In the genomic region with DNA sequence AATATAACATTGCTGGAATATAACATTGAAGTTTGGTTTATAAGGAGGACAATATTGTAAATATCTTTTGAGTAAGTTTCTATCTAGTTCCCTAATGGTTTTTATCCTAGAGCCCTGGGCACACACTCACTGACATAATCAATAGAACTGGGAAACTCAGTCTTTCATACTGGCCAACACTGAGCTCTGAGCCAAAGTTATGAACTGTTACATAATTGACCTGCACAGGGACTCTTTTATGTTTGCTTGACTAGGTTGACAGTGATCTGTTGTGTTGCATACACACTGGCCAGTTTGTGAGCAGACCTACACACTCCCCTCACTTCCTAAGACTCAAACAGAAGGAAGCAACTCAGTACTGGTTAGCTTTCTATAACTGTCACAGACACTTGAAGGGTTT, we compare ENCODE assay signal across 29 mouse cellular contexts. TPM values are rescaled to one million over a fixed set of nuclear protein-coding genes. Genes with fewer than 3 reads are reported as not detected.
"Had no signal": no experiment of that assay in that cellular context is flagged by ENCODE, and none has a peak within 500 bp of the region (broad histone marks: within the 10 kb centered on the region; RNA-seq: fewer than 3 reads in every experiment).

No protein-coding gene starts in this region.

- H3K36me3 ChIP-seq: embryonic facial prominence, embryonic 10.5 days; embryonic facial prominence, embryonic 12.5 days; embryonic facial prominence, embryonic 13.5 days; embryonic facial prominence, embryonic 15.5 days; forebrain, embryonic 10.5 days; forebrain, embryonic 12.5 days; forebrain, embryonic 15.5 days had no signal

- H3K4me1 ChIP-seq: embryonic facial prominence, embryonic 10.5 days; embryonic facial prominence, embryonic 12.5 days; embryonic facial prominence, embryonic 13.5 days; embryonic facial prominence, embryonic 15.5 days; forebrain, embryonic 10.5 days; forebrain, embryonic 12.5 days; forebrain, embryonic 13.5 days; forebrain, embryonic 15.5 days had no signal

- H3K27ac ChIP-seq: embryonic facial prominence, embryonic 10.5 days; embryonic facial prominence, embryonic 12.5 days; embryonic facial prominence, embryonic 13.5 days; embryonic facial prominence, embryonic 15.5 days; forebrain, embryonic 10.5 days; forebrain, embryonic 12.5 days; forebrain, embryonic 13.5 days; forebrain, embryonic 15.5 days; gastrocnemius, adult 2 months; heart, adult 2 months had no signal

- H3K4me3 ChIP-seq: embryonic facial prominence, embryonic 10.5 days; embryonic facial prominence, embryonic 12.5 days; embryonic facial prominence, embryonic 13.5 days; embryonic facial prominence, embryonic 15.5 days; erythroblast, embryonic 14.5 days; forebrain, embryonic 10.5 days; forebrain, embryonic 12.5 days; forebrain, embryonic 13.5 days; forebrain, embryonic 15.5 days; gastrocnemius, adult 2 months; heart, adult 2 months had no signal

- DNase-seq: cerebellum, adult 2 months; cerebellum, adult 8-10 months; cerebellum, adult 9-10 months; cerebellum, adult 9-11 months; cerebellum, postnatal 10 days; cerebellum, postnatal 14 days; cerebellum, postnatal 25 days; cerebellum, postnatal 36 days; embryo, embryonic 11 days; forebrain, postnatal 0 days; gastrocnemius, adult 2 months; gastrocnemius, postnatal 10 days; gastrocnemius, postnatal 14 days; gastrocnemius, postnatal 25 days; gastrocnemius, postnatal 36 days; heart, adult 11 months; heart, adult 18-20 months; heart, adult 2 months had no signal

- ATAC-seq: forebrain, embryonic 13.5 days; forebrain, embryonic 14.5 days; forebrain, embryonic 15.5 days; forebrain, embryonic 16.5 days; forebrain, postnatal 0 days had no signal

- H3K9me3 ChIP-seq: embryonic facial prominence, embryonic 10.5 days; embryonic facial prominence, embryonic 12.5 days; embryonic facial prominence, embryonic 13.5 days; embryonic facial prominence, embryonic 15.5 days; forebrain, embryonic 10.5 days; forebrain, embryonic 12.5 days; forebrain, embryonic 13.5 days; forebrain, embryonic 15.5 days had no signal

- H3K27me3 ChIP-seq: embryonic facial prominence, embryonic 12.5 days; embryonic facial prominence, embryonic 13.5 days; embryonic facial prominence, embryonic 15.5 days; forebrain, embryonic 12.5 days; forebrain, embryonic 13.5 days; forebrain, embryonic 15.5 days had no signal

- H3K9ac ChIP-seq: embryonic facial prominence, embryonic 12.5 days; embryonic facial prominence, embryonic 13.5 days; embryonic facial prominence, embryonic 15.5 days; forebrain, embryonic 12.5 days; forebrain, embryonic 13.5 days; forebrain, embryonic 15.5 days; forebrain, postnatal 0 days had no signal

- H3K4me2 ChIP-seq: embryonic facial prominence, embryonic 12.5 days; embryonic facial prominence, embryonic 13.5 days; embryonic facial prominence, embryonic 15.5 days; forebrain, embryonic 12.5 days; forebrain, embryonic 13.5 days; forebrain, embryonic 15.5 days had no signal

RNA-seq across cellular contexts. Expression of a gene that starts 56.2 kb away (rescaled TPM):
- polyA plus RNA-seq: erythroblast, embryonic 14.5 days had no signal
